Mouse (Mus musculus) embryonic fibroblast, embryonic 13.5 days (primary cell): ENCODE results near the gene Zfp462. TPM values are rescaled to one million over a fixed set of nuclear protein-coding genes. Genes with fewer than 3 reads are reported as not detected.

ENCODE experiments used
- H3K27ac ChIP-seq: 2 replicates; pipeline ENCODE4 v1.5.1; 2012; ENCODE audit warnings: low read length, control low read depth, inconsistent platforms; ENCODE audit not compliant: insufficient read depth
- H3K4me1 ChIP-seq: 2 replicates; pipeline ENCODE4 v1.6.1; 2011; ENCODE audit warnings: low read length; ENCODE audit not compliant: control insufficient read depth, insufficient read depth
- H3K4me3 ChIP-seq: 2 replicates; pipeline ENCODE4 v1.5.1; 2011; ENCODE audit warnings: mild to moderate bottlenecking, control low read depth, low read length; ENCODE audit not compliant: insufficient read depth
- CTCF ChIP-seq: IDR thresholded peaks from 2 replicates; pipeline ENCODE4 v1.5.1; 2011; ENCODE audit warnings: mild to moderate bottlenecking, control low read depth, low read length, moderate library complexity, borderline replicate concordance; ENCODE audit not compliant: insufficient read depth
- POLR2A ChIP-seq: IDR thresholded peaks from 2 replicates; pipeline ENCODE4 v1.6.1; 2011; ENCODE audit warnings: low read depth, mild to moderate bottlenecking, control low read depth, low read length, moderate library complexity
- polyA plus RNA-seq: library from polyadenylated mRNA; stranded (reverse); fragments of >200 nt; gene quantifications from 2 replicates; pipeline ENCODE4 v1.2.4, GENCODE M21; 2011; ENCODE audit warnings: low read depth; ENCODE audit not compliant: missing spikeins, insufficient read length

Gene Zfp462
- polyA plus RNA-seq, 1 experiment: 23.7 TPM

GRCm38 (mm10) chr4:55005066-55005465 lies 60.2 kb downstream of the Zfp462 start:
- TF ChIP-seq CTCF: no peak
- no peak for TF ChIP-seq POLR2A
- H3K27ac ChIP-seq: peak overlapping the region; percentile 72
- no peak overlapping the region for H3K4me3 ChIP-seq
- H3K4me1 ChIP-seq: peaks cover 14% of the 10 kb centered on the region

GRCm38 (mm10) chr4:55005521-55005969 lies 60.7 kb downstream of the Zfp462 start:
- no peak overlapping the region for H3K4me3 ChIP-seq
- no peak for TF ChIP-seq POLR2A
- no peak for TF ChIP-seq CTCF
- peaks cover 14% of the 10 kb centered on the region for H3K4me1 ChIP-seq
- peak overlapping the region; percentile 72 for H3K27ac ChIP-seq

GRCm38 (mm10) chr4:55006024-55006423 lies 61.2 kb downstream of the Zfp462 start:
- TF ChIP-seq POLR2A (no peak), CTCF (no peak)
- Histone ChIP-seq H3K27ac (peak overlapping the region; percentile 44; the same call in 1 of the 2 replicates), H3K4me3 (no peak overlapping the region), H3K4me1 (peaks cover 14% of the 10 kb centered on the region)

- TF ChIP-seq POLR2A (no peak), CTCF (no peak)
- H3K4me3 ChIP-seq: no peak overlapping the region
- H3K27ac ChIP-seq: no peak overlapping the region
- H3K4me1 ChIP-seq: peaks cover 14% of the 10 kb centered on the region
Observed at GRCm38 (mm10) chr4:55008616-55009015, 63.8 kb downstream of the Zfp462 start.

GRCm38 (mm10) chr4:55011391-55011790 lies 66.5 kb downstream of the Zfp462 start:
- Histone ChIP-seq H3K27ac (no peak overlapping the region), H3K4me3 (no peak overlapping the region), H3K4me1 (peaks cover 4% of the 10 kb centered on the region; the same call in 1 of the 2 replicates)
- no peak for TF ChIP-seq CTCF
- no peak for TF ChIP-seq POLR2A

GRCm38 (mm10) chr4:55013563-55014248 lies 68.9 kb downstream of the Zfp462 start:
- H3K27ac ChIP-seq: peak overlapping the region; percentile 37; the same call in 1 of the 2 replicates
- H3K4me3 ChIP-seq: no peak overlapping the region
- peaks cover 4% of the 10 kb centered on the region; the same call in 1 of the 2 replicates for H3K4me1 ChIP-seq
- no peak for TF ChIP-seq CTCF
- TF ChIP-seq POLR2A: no peak

- Histone ChIP-seq H3K4me1 (peaks cover 4% of the 10 kb centered on the region; the same call in 1 of the 2 replicates), H3K27ac (no peak overlapping the region), H3K4me3 (no peak overlapping the region)
- no peak for TF ChIP-seq POLR2A
- TF ChIP-seq CTCF: no peak
Observed at GRCm38 (mm10) chr4:55014731-55015463, 70.0 kb downstream of the Zfp462 start.

- H3K4me3 ChIP-seq: no peak overlapping the region
- peaks cover 4% of the 10 kb centered on the region; the same call in 1 of the 2 replicates for H3K4me1 ChIP-seq
- TF ChIP-seq CTCF (no peak), POLR2A (no peak)
- H3K27ac ChIP-seq: no peak overlapping the region
Observed at GRCm38 (mm10) chr4:55015517-55015916, 70.7 kb downstream of the Zfp462 start.

- no peak overlapping the region for H3K27ac ChIP-seq
- no peak overlapping the region for H3K4me3 ChIP-seq
- TF ChIP-seq POLR2A: no peak
- no peak for TF ChIP-seq CTCF
- no peaks in the 10 kb centered on the region for H3K4me1 ChIP-seq
Observed at GRCm38 (mm10) chr4:55026109-55026646, 81.3 kb downstream of the Zfp462 start.
